Comparison of ENCODE assay signal across 20 mouse cellular contexts in the genomic region with DNA sequence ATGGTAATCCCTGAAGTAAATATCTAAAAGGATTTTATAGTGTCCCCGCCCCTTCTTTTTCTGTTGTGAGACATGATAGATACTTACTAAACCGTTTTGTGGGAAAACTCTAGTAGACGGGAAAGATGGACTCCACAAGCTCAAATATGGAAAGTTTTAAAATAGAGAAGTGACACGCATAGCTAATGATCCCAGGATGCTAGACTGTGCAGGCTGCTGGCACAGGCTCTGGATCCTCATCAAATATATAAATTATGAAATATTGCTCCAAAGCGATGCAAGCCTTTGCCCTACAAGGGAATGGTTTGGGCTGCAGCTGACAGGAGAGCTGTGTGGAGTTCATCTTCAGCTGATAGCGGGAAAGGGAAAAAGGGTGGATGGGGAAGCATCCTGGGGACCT. TPM values are rescaled to one million over a fixed set of nuclear protein-coding genes. Genes with fewer than 3 reads are reported as not detected.
"Had no signal": no experiment of that assay in that cellular context is flagged by ENCODE, and none has a peak within 500 bp of the region (broad histone marks: within the 10 kb centered on the region; RNA-seq: fewer than 3 reads in every experiment).

No protein-coding gene starts in this region.

- H3K4me2 ChIP-seq: lung, embryonic 14.5 days; midbrain, embryonic 12.5 days; neural tube, embryonic 13.5 days; neural tube, embryonic 15.5 days; stomach, embryonic 15.5 days had no signal

- H3K27me3 ChIP-seq: midbrain, embryonic 12.5 days; neural tube, embryonic 13.5 days; neural tube, embryonic 15.5 days; stomach, embryonic 15.5 days had no signal

- H3K27ac ChIP-seq: midbrain, embryonic 10.5 days; midbrain, embryonic 12.5 days; neural tube, embryonic 13.5 days; neural tube, embryonic 15.5 days; stomach, embryonic 15.5 days had no signal

- H3K4me1 ChIP-seq: midbrain, embryonic 10.5 days; midbrain, embryonic 12.5 days; neural tube, embryonic 13.5 days; neural tube, embryonic 15.5 days; stomach, embryonic 15.5 days had no signal

- DNase-seq: lung, adult 18-20 months; lung, postnatal 10 days; lung, postnatal 4 days; midbrain, embryonic 14.5 days; retina, postnatal 1 day; right cerebral cortex, adult 18-20 months; right cerebral cortex, postnatal 25 days; right cerebral cortex, postnatal 4 days; spleen, adult 18-20 months; thymus, adult 18-20 months; thymus, postnatal 14 days; thymus, postnatal 36 days had no signal

- H3K9me3 ChIP-seq: midbrain, embryonic 10.5 days; midbrain, embryonic 12.5 days; neural tube, embryonic 13.5 days; neural tube, embryonic 15.5 days; stomach, embryonic 15.5 days had no signal

- H3K9ac ChIP-seq: lung, embryonic 14.5 days; midbrain, embryonic 12.5 days; neural tube, embryonic 13.5 days; neural tube, embryonic 15.5 days; stomach, embryonic 15.5 days had no signal

- ATAC-seq: midbrain, embryonic 16.5 days had no signal

- H3K4me3 ChIP-seq: midbrain, embryonic 10.5 days; midbrain, embryonic 12.5 days; myocyte; neural tube, embryonic 13.5 days; neural tube, embryonic 15.5 days; stomach, embryonic 15.5 days had no signal

- H3K36me3 ChIP-seq: midbrain, embryonic 10.5 days; midbrain, embryonic 12.5 days; neural tube, embryonic 13.5 days; neural tube, embryonic 15.5 days; stomach, embryonic 15.5 days had no signal

RNA-seq across cellular contexts. Expression of a gene that starts 50.2 kb away (rescaled TPM):
- polyA plus RNA-seq: midbrain, embryonic 14.5 days; midbrain, embryonic 16.5 days had no signal
